Mouse (Mus musculus): Measurements from ENCODE around the gene Ugdh.

DNA sequence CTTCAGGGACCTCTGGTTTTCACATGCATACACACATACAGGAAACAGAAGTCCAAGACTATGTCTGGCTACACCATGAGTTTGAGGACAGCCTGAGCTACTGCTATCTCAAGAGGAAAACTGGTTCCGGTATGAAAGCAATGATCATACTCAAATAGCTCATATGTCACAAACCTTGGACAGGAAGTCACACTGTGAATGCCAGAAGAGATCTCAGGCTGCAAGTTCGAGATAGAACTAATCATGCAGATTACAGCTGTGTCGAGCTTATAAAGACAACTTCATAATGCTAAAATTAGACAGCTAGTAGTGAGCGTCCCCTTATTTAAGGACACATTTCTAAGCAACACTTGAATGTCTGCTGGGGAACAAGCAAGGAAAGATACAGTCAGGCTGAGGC, 44.8 kb upstream of the Ugdh start:
- no peak for TF ChIP-seq CTCF (IDR thresholded peaks at IDR 0.05; ENCODE audit: insufficient read depth, low read depth, low read length)
- no peak for TF ChIP-seq POLR2A (IDR thresholded peaks at IDR 0.05; ENCODE audit: insufficient read depth, low read depth, low read length)
